Mouse (Mus musculus) spleen, adult 10 weeks (tissue): Measurements from ENCODE around the gene Gla. TPM values are rescaled to one million over a fixed set of nuclear protein-coding genes. Genes with fewer than 3 reads are reported as not detected.

Experiments
- polyA plus RNA-seq: library from polyadenylated mRNA; stranded (reverse); fragments of 350-450 nt; fragmentation: Illumina TruSeq; extraction: RNeasy Lipid Tissue Mini Kit (QIAGEN cat#74804); gene quantifications from one replicate; pipeline ENCODE4 v1.2.3, GENCODE M21; 2015; ENCODE audit warnings: low replicate concordance; ENCODE audit not compliant: insufficient read depth

The Gla gene
- polyA plus RNA-seq = 4.7 TPM

DNA sequence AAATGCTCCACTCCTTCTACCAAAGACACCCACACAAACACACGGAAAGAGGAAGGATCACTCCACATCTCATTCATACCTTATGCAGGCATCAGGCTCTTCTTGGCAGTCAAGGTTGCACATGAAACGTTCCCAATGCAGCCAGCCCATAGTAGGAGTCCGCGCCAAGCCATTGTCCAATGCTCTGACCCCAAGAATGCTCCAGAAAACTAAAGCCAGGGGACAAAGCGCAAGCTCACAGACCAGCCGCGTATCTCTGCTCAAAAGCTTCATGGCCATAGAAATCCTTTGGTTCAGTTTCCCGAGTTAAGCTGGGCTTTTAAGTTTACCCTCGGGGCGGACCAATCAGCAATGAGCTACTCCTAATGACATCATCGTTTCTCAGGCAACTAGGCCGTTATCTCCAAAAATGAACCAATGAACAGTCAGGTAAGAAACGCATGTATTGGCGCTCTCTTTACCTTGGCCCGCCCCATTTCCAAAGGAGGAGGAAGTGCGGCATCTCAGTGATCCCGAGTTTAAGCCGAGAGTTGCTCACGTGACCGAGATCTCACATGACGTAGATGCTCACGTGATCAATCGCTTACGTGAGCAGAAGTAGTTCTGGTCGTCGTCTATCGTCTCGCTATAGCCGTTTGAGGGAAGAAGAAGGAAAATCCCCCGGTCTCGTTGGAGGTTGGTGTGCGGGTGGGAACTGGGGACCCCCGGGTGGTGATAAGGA is at the start of gene Gla, which contains the start of gene Hnrnph2:
TSS of gene Gla (minus strand) at position 467 of the 721 bp plus-strand sequence.
TSS of gene Hnrnph2 (plus strand) at position 521 of the 721 bp plus-strand sequence.

DNA sequence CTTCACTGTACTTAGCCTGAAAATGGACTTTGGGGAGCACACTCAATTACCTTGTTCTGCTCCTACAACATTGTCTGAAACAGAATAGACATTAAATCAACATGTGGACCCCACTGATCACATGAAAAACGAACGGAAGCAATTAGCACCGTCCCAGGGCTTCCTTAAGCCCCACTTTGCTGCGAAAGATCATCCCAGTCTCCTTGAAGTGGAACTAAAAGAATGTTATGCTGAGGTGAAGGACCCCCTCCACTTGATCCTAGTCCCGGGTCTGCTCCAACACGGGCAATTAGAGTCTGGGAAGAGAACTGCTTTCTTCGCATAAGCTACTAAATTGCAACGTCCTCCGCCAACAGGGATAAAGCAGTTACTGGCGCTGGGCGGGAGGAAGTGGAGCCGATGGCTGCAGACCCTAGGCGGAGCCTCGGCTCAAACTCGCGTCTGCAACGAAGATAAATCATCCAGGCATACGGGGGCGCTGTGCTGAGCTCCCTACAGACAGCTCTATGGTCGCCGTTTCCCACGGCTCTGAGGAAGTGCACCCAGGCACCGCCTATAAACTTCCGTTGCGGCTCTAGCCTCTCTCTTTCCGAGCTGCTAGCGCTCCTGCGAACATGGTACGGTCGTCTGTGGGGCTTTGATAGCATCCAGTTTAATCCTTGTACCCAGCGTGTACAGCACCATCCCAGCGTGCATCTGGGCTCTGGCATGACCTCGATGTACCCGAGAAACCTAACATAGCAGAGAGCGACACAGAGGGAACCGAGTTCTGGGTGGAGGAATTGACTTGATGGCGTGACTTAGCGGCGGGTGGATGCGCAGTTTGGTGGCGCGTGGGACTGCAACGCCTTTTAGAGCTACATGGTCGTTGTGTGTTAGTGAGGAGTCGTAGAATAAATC is 15.6 kb downstream of the Gla start, which contains the start of gene Rpl36a:
TSS of gene Rpl36a (plus strand) at position 552 of the 900 bp plus-strand sequence.

DNA sequence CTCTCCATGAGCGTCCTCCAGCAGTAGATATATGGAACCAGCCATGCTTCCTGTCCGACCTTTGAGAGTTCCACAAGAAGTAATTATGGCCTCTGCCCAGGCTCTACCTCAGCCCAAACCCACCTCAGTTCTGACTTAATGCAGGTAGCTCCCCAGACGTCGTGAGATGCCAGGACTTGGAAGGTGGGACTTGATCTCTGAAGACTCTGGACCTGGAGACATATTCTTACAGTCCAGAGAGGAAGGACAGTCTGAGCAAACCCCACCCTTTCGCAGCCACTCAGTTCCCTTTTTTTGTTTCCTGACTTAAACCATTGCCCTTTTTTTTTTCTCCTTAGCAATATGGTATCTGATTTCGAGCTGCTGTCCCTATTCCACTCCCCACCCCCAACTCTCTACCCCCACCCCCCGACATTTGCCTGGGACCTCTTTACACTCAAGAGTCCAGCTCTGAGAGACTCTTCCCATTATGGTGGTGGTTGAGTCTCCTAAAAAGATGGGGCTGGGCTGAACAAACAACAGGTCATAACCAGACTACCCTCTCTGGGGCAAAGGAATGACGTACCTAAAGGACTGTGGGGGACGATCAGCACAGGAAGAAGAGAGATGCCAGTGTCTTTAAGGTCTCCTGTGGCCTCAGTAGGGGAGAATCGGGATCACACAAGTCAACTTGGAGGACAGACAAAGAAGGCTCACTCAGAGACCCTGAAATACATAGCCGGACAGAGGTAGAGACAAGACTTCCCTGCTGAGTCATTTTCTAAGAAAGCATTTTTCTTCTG is 17.8 kb downstream of the Gla start, which contains the start of gene Btk:
TSS of gene Btk (minus strand) at position 683 of the 782 bp plus-strand sequence.

DNA sequence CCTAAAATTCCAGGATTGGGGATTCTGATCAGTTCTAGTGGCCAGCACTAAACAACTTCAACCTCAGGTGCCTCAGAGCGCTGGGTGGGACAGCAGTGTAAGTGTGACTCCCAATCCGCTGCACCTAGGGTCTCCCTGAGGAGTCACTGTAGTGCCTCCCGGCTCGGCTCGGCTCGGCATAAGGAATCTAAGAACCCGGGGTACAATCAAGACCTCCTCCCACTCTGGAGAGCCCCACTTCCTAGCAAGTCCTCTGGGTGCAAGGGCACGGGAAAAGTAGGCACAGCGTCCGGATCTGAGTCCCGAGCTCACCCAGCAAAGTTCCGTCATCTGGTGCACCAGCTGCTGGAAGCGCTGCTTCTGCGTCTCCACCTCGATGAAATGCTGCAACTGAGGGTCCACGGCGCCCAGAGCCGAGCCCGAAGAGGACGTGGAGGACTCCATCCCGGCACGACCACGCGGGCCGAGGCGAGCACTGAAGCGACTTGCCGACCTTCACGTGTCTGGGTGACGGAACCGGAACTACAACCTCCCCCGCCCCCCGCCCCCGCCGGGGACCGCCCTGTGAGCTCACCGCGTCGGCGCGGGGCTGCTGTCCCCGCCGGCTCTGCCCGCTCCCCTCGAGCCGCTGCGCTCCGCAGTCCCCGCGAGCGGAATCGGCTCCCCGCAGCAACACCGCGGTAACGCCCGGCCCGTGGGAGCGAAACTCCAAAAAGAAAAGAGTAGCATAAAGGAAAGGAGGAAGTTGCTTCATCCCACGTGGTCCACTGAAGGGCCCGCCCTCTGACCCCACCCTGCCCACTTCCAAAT is 59.6 kb downstream of the Gla start, which contains the start of gene Timm8a1:
TSS of gene Timm8a1 (minus strand) at position 721 of the 810 bp plus-strand sequence.

Other genes with a start within 250 kb of the Gla start
- gene Drp2, start 196.6 kb downstream of the Gla start, polyA plus RNA-seq = 0.22 TPM
- gene Taf7l, start 124.6 kb downstream of the Gla start, polyA plus RNA-seq = not detected
- 31.7 TPM for gene Timm8a1, start 59.3 kb downstream of the Gla start, polyA plus RNA-seq
- gene Btk, start 17.6 kb downstream of the Gla start, polyA plus RNA-seq = 160 TPM
- gene Rpl36a, start 15.5 kb downstream of the Gla start, polyA plus RNA-seq = 2,281 TPM
- gene Hnrnph2, start 54 bp upstream of the Gla start, polyA plus RNA-seq = 167 TPM
- 3.2 TPM for gene Armcx4, start 85.4 kb upstream of the Gla start, polyA plus RNA-seq
- 10.3 TPM for gene Armcx1, start 116.8 kb upstream of the Gla start, polyA plus RNA-seq
- 4.7 TPM for gene Armcx6, start 150.3 kb upstream of the Gla start, polyA plus RNA-seq
- gene Armcx3, start 155.5 kb upstream of the Gla start, polyA plus RNA-seq = 29.5 TPM
- gene Armcx2, start 208.1 kb upstream of the Gla start, polyA plus RNA-seq = 21.8 TPM